Mouse (Mus musculus) urinary bladder, postnatal 10 days (tissue): Measurements from ENCODE around the gene Ssc4d.

Experiments
- DNase-seq: peaks from one replicate; pipeline ENCODE4 v3.0.0; 2022; ENCODE audit warnings: low spot score

Gene Ssc4d

GRCm38 (mm10) chr5:135940587-135940986, 33.7 kb downstream of the Ssc4d start:
- no peak for DNase-seq

GRCm38 (mm10) chr5:135935641-135936190, 38.6 kb downstream of the Ssc4d start:
- no peak for DNase-seq

- no peak for DNase-seq
Observed at GRCm38 (mm10) chr5:135935176-135935523, 39.2 kb downstream of the Ssc4d start.

- peak; percentile 91 for DNase-seq
Observed at GRCm38 (mm10) chr5:135934481-135935175, 39.7 kb downstream of the Ssc4d start, which contains the start of gene Ywhag. Gene Ywhag (minus strand): TSS chr5:135934616.

GRCm38 (mm10) chr5:135933900-135934441, 40.4 kb downstream of the Ssc4d start:
- peak; percentile 29 for DNase-seq

- DNase-seq = no peak
Observed at GRCm38 (mm10) chr5:135933222-135933899, 41.0 kb downstream of the Ssc4d start.

- no peak for DNase-seq
Observed at GRCm38 (mm10) chr5:135932359-135932758, 42.0 kb downstream of the Ssc4d start.

- no peak for DNase-seq
Observed at GRCm38 (mm10) chr5:135931526-135931925, 42.8 kb downstream of the Ssc4d start.

GRCm38 (mm10) chr5:135929685-135930424, 44.5 kb downstream of the Ssc4d start:
- no peak for DNase-seq

GRCm38 (mm10) chr5:135923901-135924300, 50.4 kb downstream of the Ssc4d start:
- DNase-seq = no peak

GRCm38 (mm10) chr5:135919902-135920301, 54.4 kb downstream of the Ssc4d start:
- no peak for DNase-seq

GRCm38 (mm10) chr5:135918593-135918992, 55.7 kb downstream of the Ssc4d start:
- DNase-seq = no peak

- no peak for DNase-seq
Observed at GRCm38 (mm10) chr5:135918059-135918437, 56.3 kb downstream of the Ssc4d start.

GRCm38 (mm10) chr5:135917327-135918058, 56.8 kb downstream of the Ssc4d start:
- no peak for DNase-seq

GRCm38 (mm10) chr5:135916601-135917000, 57.7 kb downstream of the Ssc4d start:
- DNase-seq = no peak

- DNase-seq = no peak
Observed at GRCm38 (mm10) chr5:135916051-135916565, 58.2 kb downstream of the Ssc4d start.

- no peak for DNase-seq
Observed at GRCm38 (mm10) chr5:135914156-135914555, 60.2 kb downstream of the Ssc4d start.

- DNase-seq = no peak
Observed at GRCm38 (mm10) chr5:135913201-135913600, 61.1 kb downstream of the Ssc4d start.

- DNase-seq = no peak
Observed at GRCm38 (mm10) chr5:135911633-135912220, 62.6 kb downstream of the Ssc4d start.

GRCm38 (mm10) chr5:135910813-135911212, 63.5 kb downstream of the Ssc4d start:
- DNase-seq = no peak
